Mouse (Mus musculus) megakaryocyte progenitor cell, adult 5-6 weeks (primary cell): ENCODE data around the gene Rps15. TPM values are rescaled to one million over a fixed set of nuclear protein-coding genes. Genes with fewer than 3 reads are reported as not detected.
A peak's percentile ranks its signal among the peaks of the same experiment; 100 is the strongest.

Experiments
- ATAC-seq: replicated peaks from 2 replicates; pipeline ENCODE4 v1.8.0; 2016; ENCODE audit warnings: mild to moderate bottlenecking, moderate TSS enrichment, inconsistent platforms; ENCODE audit not compliant: poor library complexity
- total RNA-seq, 2 experiments: library from RNA; stranded (forward) in 1 of 2; stranded (reverse) in 1 of 2; fragments of 157-497, 149-512 nt in 1 of 2; fragments of 200-1000 nt in 1 of 2; gene quantifications; 2 replicates each; pipeline versions ENCODE4 v1.2.3 to v1.2.4; 2015 to 2017

The Rps15 gene
- total RNA-seq, 2 experiments from 2014 or later, result 2,314 to 2,987 TPM

- ATAC-seq, result no peak
Observed at GRCm38 (mm10) chr10:80314494-80315001, 22.3 kb downstream of the Rps15 start.

GRCm38 (mm10) chr10:80315315-80315714 lies 23.1 kb downstream of the Rps15 start:
- ATAC-seq, result no peak

- ATAC-seq, result peak; percentile 24; the same call in 1 of the 2 replicates
Observed at GRCm38 (mm10) chr10:80316359-80316781, 24.1 kb downstream of the Rps15 start.

GRCm38 (mm10) chr10:80317011-80317410 lies 24.8 kb downstream of the Rps15 start:
- ATAC-seq, result no peak

- peak; percentile 67 for ATAC-seq
Observed at GRCm38 (mm10) chr10:80320340-80320760, 28.1 kb downstream of the Rps15 start, which contains the start of gene 2310011J03Rik. Gene 2310011J03Rik, minus strand, starts transcription at chr10:80320537.

- ATAC-seq, result no peak
Observed at GRCm38 (mm10) chr10:80321014-80321669, 28.9 kb downstream of the Rps15 start.

GRCm38 (mm10) chr10:80321670-80322581 lies 29.7 kb downstream of the Rps15 start:
- no peak for ATAC-seq

GRCm38 (mm10) chr10:80322811-80323211 lies 30.6 kb downstream of the Rps15 start:
- ATAC-seq, result peak; percentile 16; the same call in 1 of the 2 replicates

GRCm38 (mm10) chr10:80323261-80324119 lies 31.2 kb downstream of the Rps15 start:
- ATAC-seq, result peak; percentile 54

GRCm38 (mm10) chr10:80324120-80325037 lies 32.1 kb downstream of the Rps15 start:
- no peak for ATAC-seq

- no peak for ATAC-seq
Observed at GRCm38 (mm10) chr10:80325045-80325444, 32.8 kb downstream of the Rps15 start.

- ATAC-seq, result peak; percentile 92
Observed at GRCm38 (mm10) chr10:80329273-80330081, 37.2 kb downstream of the Rps15 start, which contains the start of the genes Pcsk4 and Reep6. Gene Pcsk4, minus strand, starts transcription at chr10:80329498. Gene Reep6, plus strand, starts transcription at chr10:80329953.

- ATAC-seq, result no peak
Observed at GRCm38 (mm10) chr10:80330084-80330483, 37.8 kb downstream of the Rps15 start.

- no peak for ATAC-seq
Observed at GRCm38 (mm10) chr10:80330888-80331287, 38.6 kb downstream of the Rps15 start.

- ATAC-seq, result peak; percentile 25
Observed at GRCm38 (mm10) chr10:80331636-80332524, 39.6 kb downstream of the Rps15 start.

- ATAC-seq, result no peak
Observed at GRCm38 (mm10) chr10:80332525-80332989, 40.3 kb downstream of the Rps15 start.

- no peak for ATAC-seq
Observed at GRCm38 (mm10) chr10:80336263-80336662, 44.0 kb downstream of the Rps15 start.
